Mouse (Mus musculus) liver, embryonic 12.5 days (tissue): ENCODE data around the gene Cilp. TPM values are rescaled to one million over a fixed set of nuclear protein-coding genes. Genes with fewer than 3 reads are reported as not detected.
"Not testable (repeated sequence)": the region's sequence is repeated elsewhere in the genome, so short reads cannot be mapped to it uniquely, and the experiment has no call there.

ENCODE experiments used
- ATAC-seq: fragments of 200-750 bp; cut with Nextera tagmentation; 2 replicates; pipeline ENCODE4 v1.8.0; 2017; ENCODE audit warnings: moderate number of reproducible peaks, mild to moderate bottlenecking, moderate library complexity
- H3K27ac ChIP-seq: fragments of 300-500 bp; sonication (generic); 2 replicates; pipeline ENCODE4 v1.5.1; 2016; ENCODE audit warnings: mild to moderate bottlenecking
- H3K27me3 ChIP-seq: fragments of 300-500 bp; sonication (generic); replicated peaks from 2 replicates; pipeline ENCODE4 v1.6.1; 2016; ENCODE audit warnings: mild to moderate bottlenecking, moderate library complexity
- H3K36me3 ChIP-seq: fragments of 300-500 bp; sonication (generic); 2 replicates; pipeline ENCODE4 v1.6.1; 2016; ENCODE audit warnings: mild to moderate bottlenecking, moderate library complexity
- H3K4me1 ChIP-seq: fragments of 300-500 bp; sonication (generic); 2 replicates; pipeline ENCODE4 v1.6.1; 2016
- H3K4me2 ChIP-seq: fragments of 300-500 bp; sonication (generic); 2 replicates; pipeline ENCODE4 v1.6.1; 2016; ENCODE audit warnings: mild to moderate bottlenecking, moderate library complexity
- H3K4me3 ChIP-seq: fragments of 300-500 bp; sonication (generic); 2 replicates; pipeline ENCODE4 v1.5.1; 2016; ENCODE audit warnings: mild to moderate bottlenecking, moderate library complexity
- H3K9ac ChIP-seq: fragments of 300-500 bp; sonication (generic); 2 replicates; pipeline ENCODE4 v1.6.1; 2016; ENCODE audit warnings: mild to moderate bottlenecking, moderate library complexity
- H3K9me3 ChIP-seq: fragments of 300-500 bp; sonication (generic); replicated peaks from 2 replicates; pipeline ENCODE4 v1.6.1; 2016; ENCODE audit warnings: mild to moderate bottlenecking, moderate library complexity
- WGBS: fragments of 180-500 bp; shearing (Covaris S2); methylation state at CpG from one replicate; pipeline ENCODE4 v1.1.7; 2016; ENCODE audit not compliant: insufficient replicate concordance; 5-methylcytosine and 5-hydroxymethylcytosine counted together
- polyA plus RNA-seq: library from polyadenylated mRNA; unstranded; fragments of >200 nt; fragmentation: Nextera tagmentation; extraction: Ambion mirVana; gene quantifications from 2 replicates; pipeline ENCODE4 v1.2.1, GENCODE M21; 2016

Cilp gene
- polyA plus RNA-seq, 1 experiment from 2014 or later: 0.06 TPM

- H3K27ac ChIP-seq: no peak overlapping the region
- 61% methylated on average over 11 of the region's 11 CpGs for WGBS
- no peak overlapping the region for H3K4me3 ChIP-seq
- H3K36me3 ChIP-seq: no peaks in the 10 kb centered on the region
- H3K4me1 ChIP-seq: no peaks in the 10 kb centered on the region
- no peak for ATAC-seq
- no peaks in the 10 kb centered on the region for H3K27me3 ChIP-seq
- H3K4me2 ChIP-seq: no peak overlapping the region
- no peak overlapping the region for H3K9ac ChIP-seq
- no peaks in the 10 kb centered on the region for H3K9me3 ChIP-seq
Observed at GRCm38 (mm10) chr9:65255906-65256600, 8.9 kb upstream of the Cilp start.

GRCm38 (mm10) chr9:65257218-65257910 is 7.6 kb upstream of the Cilp start:
- Histone ChIP-seq H3K4me3 (no peak overlapping the region), H3K36me3 (no peaks in the 10 kb centered on the region), H3K4me1 (no peaks in the 10 kb centered on the region), H3K9me3 (no peaks in the 10 kb centered on the region), H3K4me2 (no peak overlapping the region), H3K27ac (no peak overlapping the region), H3K27me3 (no peaks in the 10 kb centered on the region), H3K9ac (no peak overlapping the region)
- no peak for ATAC-seq
- 63% methylated on average over 9 of the region's 9 CpGs for WGBS

DNA sequence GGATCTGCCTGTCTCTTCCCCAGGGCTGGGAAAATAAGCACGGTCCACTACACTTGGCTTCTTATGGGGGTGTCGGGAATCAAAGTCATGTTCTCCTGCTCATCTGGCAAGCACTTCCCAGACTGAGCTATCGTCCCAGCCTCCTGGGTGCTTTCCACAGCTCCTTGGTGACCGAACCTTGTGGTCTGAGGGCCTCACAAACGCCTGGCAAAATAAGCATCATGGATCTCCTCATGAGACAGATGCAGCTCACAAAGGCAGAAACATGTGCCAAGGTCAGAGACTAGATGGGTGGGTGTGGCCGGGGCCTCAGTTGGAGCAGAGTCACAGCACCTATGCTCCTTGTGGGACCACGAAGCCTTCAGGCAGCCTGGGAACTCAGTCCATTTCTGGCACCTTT is 5.6 kb upstream of the Cilp start:
- H3K4me3 ChIP-seq: no peak overlapping the region
- no peaks in the 10 kb centered on the region for H3K4me1 ChIP-seq
- no peaks in the 10 kb centered on the region for H3K27me3 ChIP-seq
- H3K36me3 ChIP-seq: no peaks in the 10 kb centered on the region
- no peak overlapping the region for H3K27ac ChIP-seq
- WGBS: 64% methylated on average over 7 of the region's 7 CpGs
- H3K9ac ChIP-seq: no peak overlapping the region
- H3K9me3 ChIP-seq: no peaks in the 10 kb centered on the region
- ATAC-seq: no peak
- H3K4me2 ChIP-seq: no peak overlapping the region

- Histone ChIP-seq H3K4me2 (no peak overlapping the region), H3K4me1 (no peaks in the 10 kb centered on the region), H3K4me3 (no peak overlapping the region), H3K9ac (no peak overlapping the region), H3K27me3 (peaks cover 9% of the 10 kb centered on the region; the same call in 1 of the 2 replicates), H3K27ac (no peak overlapping the region), H3K36me3 (no peaks in the 10 kb centered on the region), H3K9me3 (no peaks in the 10 kb centered on the region)
- 65% methylated on average over 2 of the region's 2 CpGs for WGBS
- ATAC-seq: no peak
Observed at GRCm38 (mm10) chr9:65261591-65262230, 3.3 kb upstream of the Cilp start.

GRCm38 (mm10) chr9:65262641-65263120 is 2.3 kb upstream of the Cilp start:
- no peak for ATAC-seq
- H3K4me3 ChIP-seq: no peak overlapping the region
- H3K4me2 ChIP-seq: no peak overlapping the region
- H3K27me3 ChIP-seq: peaks cover 11% of the 10 kb centered on the region; the same call in 1 of the 2 replicates
- H3K9ac ChIP-seq: no peak overlapping the region
- no peak overlapping the region for H3K27ac ChIP-seq
- H3K9me3 ChIP-seq: no peaks in the 10 kb centered on the region
- 67% methylated on average over 3 of the region's 3 CpGs for WGBS
- no peaks in the 10 kb centered on the region for H3K36me3 ChIP-seq
- no peaks in the 10 kb centered on the region for H3K4me1 ChIP-seq

- 50% methylated on average over 7 of the region's 7 CpGs for WGBS
- H3K27ac ChIP-seq: no peak overlapping the region
- no peak for ATAC-seq
Observed at GRCm38 (mm10) chr9:65267742-65268515, 2.9 kb downstream of the Cilp start.

GRCm38 (mm10) chr9:65273048-65273809 is 8.2 kb downstream of the Cilp start:
- 69% methylated on average over 13 of the region's 13 CpGs for WGBS
- Histone ChIP-seq H3K4me1 (no peaks in the 10 kb centered on the region), H3K9ac (no peak overlapping the region), H3K27ac (no peak overlapping the region), H3K4me3 (no peak overlapping the region), H3K36me3 (no peaks in the 10 kb centered on the region), H3K9me3 (no peaks in the 10 kb centered on the region), H3K27me3 (peaks cover 8% of the 10 kb centered on the region), H3K4me2 (no peak overlapping the region)
- ATAC-seq: no peak

More at GRCm38 (mm10) chr9:65267742-65268515, 2.9 kb downstream of the Cilp start:
- H3K4me3 ChIP-seq: no peak overlapping the region
- no peaks in the 10 kb centered on the region for H3K4me1 ChIP-seq
- H3K27me3 ChIP-seq: peaks cover 23% of the 10 kb centered on the region
- no peaks in the 10 kb centered on the region for H3K36me3 ChIP-seq
- no peak overlapping the region for H3K9ac ChIP-seq
- H3K4me2 ChIP-seq: no peak overlapping the region
- H3K9me3 ChIP-seq: no peaks in the 10 kb centered on the region

DNA sequence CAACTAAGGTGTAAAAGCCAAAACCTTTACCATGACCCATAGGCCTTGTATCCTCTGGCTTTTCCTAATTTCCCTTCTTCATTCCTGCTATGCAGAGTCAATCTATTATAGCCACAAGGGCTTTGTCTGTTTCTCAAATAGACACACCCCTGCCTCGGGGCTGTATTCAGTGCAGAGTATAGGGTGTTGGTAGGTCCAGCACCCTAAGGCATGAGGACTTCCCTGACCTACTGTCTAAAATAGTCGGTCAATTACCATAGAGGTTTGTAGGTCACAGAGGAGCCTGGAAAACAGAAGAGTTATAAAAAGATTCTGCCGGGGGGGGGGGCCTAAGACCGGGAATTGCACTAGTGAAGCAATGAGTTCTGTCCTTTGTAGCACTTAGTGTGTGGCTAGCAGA is 8.9 kb downstream of the Cilp start:
- Histone ChIP-seq H3K27ac (no peak overlapping the region), H3K4me1 (no peaks in the 10 kb centered on the region), H3K9me3 (no peaks in the 10 kb centered on the region), H3K36me3 (no peaks in the 10 kb centered on the region), H3K4me2 (no peak overlapping the region), H3K4me3 (no peak overlapping the region), H3K9ac (no peak overlapping the region), H3K27me3 (peaks cover 7% of the 10 kb centered on the region)
- no peak for ATAC-seq
- 71% methylated on average over 4 of the region's 4 CpGs for whole genome bisulfite sequencing

GRCm38 (mm10) chr9:65274851-65275250 is 9.9 kb downstream of the Cilp start:
- H3K9ac ChIP-seq, H3K27me3 ChIP-seq, ATAC-seq, H3K4me1 ChIP-seq, H3K27ac ChIP-seq, H3K4me2 ChIP-seq, H3K9me3 ChIP-seq, H3K36me3 ChIP-seq, H3K4me3 ChIP-seq: not testable (repeated sequence)
- 68% methylated on average over 3 of the region's 3 CpGs for whole genome bisulfite sequencing

- H3K4me1 ChIP-seq: no peaks in the 10 kb centered on the region
- no peak overlapping the region for H3K4me3 ChIP-seq
- H3K4me2 ChIP-seq: no peak overlapping the region
- H3K27ac ChIP-seq: no peak overlapping the region
- no peaks in the 10 kb centered on the region; the same call in 1 of the 2 replicates for H3K27me3 ChIP-seq
- no peak for ATAC-seq
- no peaks in the 10 kb centered on the region for H3K9me3 ChIP-seq
- WGBS: 52% methylated on average over 4 of the region's 4 CpGs
- no peak overlapping the region for H3K9ac ChIP-seq
- H3K36me3 ChIP-seq: no peaks in the 10 kb centered on the region
Observed at GRCm38 (mm10) chr9:65275810-65276530, 11.0 kb downstream of the Cilp start.
